Mouse (Mus musculus) forebrain, embryonic 13.5 days (tissue): ENCODE results near the gene Bmpr2. TPM values are rescaled to one million over a fixed set of nuclear protein-coding genes. Genes with fewer than 3 reads are reported as not detected.

Source experiments
- ATAC-seq: fragments of 200-750 bp; cut with Nextera tagmentation; 2 replicates; pipeline ENCODE4 v1.8.0; 2017
- H3K27ac ChIP-seq: fragments of 300-500 bp; sonication (generic); 2 replicates; pipeline ENCODE4 v1.5.1; 2015; ENCODE audit warnings: inconsistent platforms, mild to moderate bottlenecking, moderate library complexity
- H3K27me3 ChIP-seq: fragments of 300-500 bp; sonication (generic); 2 replicates; pipeline ENCODE4 v1.6.1; 2015; ENCODE audit warnings: mild to moderate bottlenecking, inconsistent platforms
- H3K36me3 ChIP-seq: fragments of 300-500 bp; sonication (generic); 2 replicates; pipeline ENCODE4 v1.6.1; 2015; ENCODE audit warnings: mild to moderate bottlenecking, inconsistent platforms; ENCODE audit not compliant: poor library complexity, severe bottlenecking
- H3K4me1 ChIP-seq: fragments of 300-500 bp; sonication (generic); 2 replicates; pipeline ENCODE4 v1.6.1; 2015; ENCODE audit warnings: inconsistent platforms
- H3K4me2 ChIP-seq: fragments of 300-500 bp; sonication (generic); 2 replicates; pipeline ENCODE4 v1.6.1; 2015; ENCODE audit warnings: inconsistent platforms, mild to moderate bottlenecking, moderate library complexity
- H3K4me3 ChIP-seq: fragments of 300-500 bp; sonication (generic); 2 replicates; pipeline ENCODE4 v1.5.1; 2015; ENCODE audit warnings: mild to moderate bottlenecking, inconsistent platforms
- H3K9ac ChIP-seq: fragments of 300-500 bp; sonication (generic); 2 replicates; pipeline ENCODE4 v1.6.1; 2015; ENCODE audit warnings: mild to moderate bottlenecking, inconsistent platforms
- H3K9me3 ChIP-seq: fragments of 300-500 bp; sonication (generic); replicated peaks from 2 replicates; pipeline ENCODE4 v1.6.1; 2016; ENCODE audit warnings: inconsistent platforms
- WGBS: fragments of 180-500 bp; shearing (Covaris S2); methylation state at CpG from one replicate; pipeline ENCODE4 v1.1.7; 2015; 5-methylcytosine and 5-hydroxymethylcytosine counted together
- polyA plus RNA-seq: library from polyadenylated mRNA; unstranded; fragments of >200 nt; fragmentation: Nextera tagmentation; extraction: Ambion mirVana; gene quantifications from 2 replicates; pipeline ENCODE4 v1.2.1, GENCODE M21; 2015

Bmpr2 gene
- polyA plus RNA-seq, 1 experiment from 2014 or later = 12.6 TPM

DNA sequence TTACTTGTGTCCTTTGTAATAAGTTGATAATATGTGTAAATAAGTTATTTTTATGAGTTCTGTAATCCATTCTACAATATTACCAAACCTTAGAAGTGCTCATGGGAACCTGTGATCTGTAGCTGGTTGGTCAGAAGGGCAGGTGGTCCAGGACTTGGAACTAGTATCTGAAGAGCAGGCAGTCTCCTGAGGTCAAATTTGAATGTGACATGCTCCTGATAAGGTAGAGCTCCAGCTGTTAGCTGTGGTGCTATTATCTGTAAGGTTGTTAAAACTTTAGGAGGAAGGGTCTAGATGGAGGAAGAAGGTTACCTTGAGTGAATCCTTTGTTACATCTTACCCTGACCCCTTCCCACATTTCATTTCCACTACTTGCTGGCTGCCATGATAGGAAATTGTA is 154.9 kb downstream of the Bmpr2 start:
- Histone ChIP-seq H3K36me3 (no peaks in the 10 kb centered on the region), H3K27ac (no peak overlapping the region), H3K27me3 (no peaks in the 10 kb centered on the region), H3K4me3 (no peak overlapping the region), H3K4me1 (peaks cover 26% of the 10 kb centered on the region), H3K9me3 (no peaks in the 10 kb centered on the region), H3K9ac (no peak overlapping the region), H3K4me2 (no peak overlapping the region)
- no peak for ATAC-seq

DNA sequence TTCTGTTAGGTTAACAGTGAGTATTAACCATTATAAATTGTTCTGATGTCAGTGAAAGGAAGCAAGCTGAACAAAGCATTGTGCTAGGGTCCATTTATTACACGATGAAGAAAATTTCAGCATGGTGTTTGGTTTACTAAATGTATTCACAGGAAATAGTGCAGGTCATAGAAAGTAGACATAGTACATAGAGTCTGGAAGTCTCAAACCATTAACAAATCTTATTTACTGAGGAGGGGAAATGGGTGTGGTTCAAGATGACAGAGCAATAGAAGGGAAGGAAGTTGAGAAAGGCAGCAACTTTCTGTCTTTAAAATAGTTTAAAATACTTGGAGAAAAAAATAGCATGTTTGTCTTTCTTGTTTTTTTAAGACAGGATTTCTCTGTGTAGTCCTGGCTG is 160.0 kb downstream of the Bmpr2 start:
- H3K4me1 ChIP-seq = peaks cover 5% of the 10 kb centered on the region; the same call in 1 of the 2 replicates
- 84% methylated on average over 1 of the region's 1 CpGs for WGBS
- H3K9me3 ChIP-seq = no peaks in the 10 kb centered on the region
- H3K4me2 ChIP-seq = no peak overlapping the region
- no peak overlapping the region for H3K9ac ChIP-seq
- no peak for ATAC-seq
- H3K27me3 ChIP-seq = no peaks in the 10 kb centered on the region
- no peaks in the 10 kb centered on the region for H3K36me3 ChIP-seq
- H3K27ac ChIP-seq = no peak overlapping the region
- H3K4me3 ChIP-seq = no peak overlapping the region

DNA sequence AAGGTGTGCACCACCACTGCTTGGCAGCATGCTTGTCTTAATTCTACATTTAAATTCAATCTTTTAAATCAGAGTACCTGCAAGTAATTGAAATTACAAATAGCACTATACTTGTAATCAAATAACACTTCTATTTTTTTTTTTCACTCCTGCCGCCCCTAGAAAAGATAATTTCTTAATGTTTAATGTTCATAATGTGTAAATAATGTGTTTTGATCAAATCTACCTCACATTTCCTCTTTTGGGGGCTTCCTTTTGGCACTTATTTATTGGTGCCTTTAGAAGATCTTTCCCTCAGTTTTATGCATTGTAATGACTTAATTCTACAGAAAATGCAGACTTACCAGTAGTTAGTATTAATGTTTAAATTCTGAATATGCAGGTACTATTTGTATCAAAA is 160.5 kb downstream of the Bmpr2 start:
- no peak overlapping the region for H3K4me3 ChIP-seq
- ATAC-seq = no peak
- WGBS = 88% methylated on average over 1 of the region's 1 CpGs
- no peak overlapping the region for H3K27ac ChIP-seq
- no peak overlapping the region for H3K9ac ChIP-seq
- H3K9me3 ChIP-seq = no peaks in the 10 kb centered on the region
- no peaks in the 10 kb centered on the region for H3K27me3 ChIP-seq
- H3K4me2 ChIP-seq = no peak overlapping the region
- peaks cover 5% of the 10 kb centered on the region; the same call in 1 of the 2 replicates for H3K4me1 ChIP-seq
- no peaks in the 10 kb centered on the region for H3K36me3 ChIP-seq

DNA sequence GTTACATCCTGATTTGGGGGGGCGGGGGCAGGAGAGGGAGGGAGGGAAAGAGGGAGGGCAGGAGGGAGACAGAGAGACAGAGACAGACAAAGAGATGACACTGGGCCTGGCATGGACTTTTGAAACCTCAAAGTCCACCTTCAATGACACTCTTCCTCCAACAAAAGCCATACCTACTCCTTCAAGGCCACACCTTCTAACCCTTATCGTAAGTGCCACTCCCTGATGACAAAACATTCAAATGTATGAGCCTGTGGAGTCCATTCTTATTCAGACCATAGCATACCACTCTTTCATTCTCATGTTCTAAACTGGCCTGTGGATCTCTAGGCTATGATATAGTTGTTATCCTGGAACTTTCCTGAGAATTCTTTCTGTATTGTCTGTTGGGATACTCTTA is 161.2 kb downstream of the Bmpr2 start:
- no peaks in the 10 kb centered on the region for H3K36me3 ChIP-seq
- no peaks in the 10 kb centered on the region for H3K27me3 ChIP-seq
- H3K9ac ChIP-seq = no peak overlapping the region
- no peak overlapping the region for H3K4me2 ChIP-seq
- H3K27ac ChIP-seq = no peak overlapping the region
- no peak overlapping the region for H3K4me3 ChIP-seq
- H3K4me1 ChIP-seq = peaks cover 5% of the 10 kb centered on the region; the same call in 1 of the 2 replicates
- ATAC-seq = no peak
- 92% methylated on average over 2 of the region's 2 CpGs for WGBS
- no peaks in the 10 kb centered on the region for H3K9me3 ChIP-seq

GRCm38 (mm10) chr1:59926021-59926672 is 162.9 kb downstream of the Bmpr2 start:
- no peak overlapping the region for H3K4me3 ChIP-seq
- H3K9me3 ChIP-seq = no peaks in the 10 kb centered on the region
- no peak for ATAC-seq
- H3K4me2 ChIP-seq = no peak overlapping the region
- 93% methylated on average over 3 of the region's 3 CpGs for WGBS
- no peaks in the 10 kb centered on the region for H3K36me3 ChIP-seq
- no peak overlapping the region for H3K27ac ChIP-seq
- no peak overlapping the region for H3K9ac ChIP-seq
- H3K4me1 ChIP-seq = peaks cover 5% of the 10 kb centered on the region; the same call in 1 of the 2 replicates
- H3K27me3 ChIP-seq = no peaks in the 10 kb centered on the region

GRCm38 (mm10) chr1:59927131-59927680 is 164.0 kb downstream of the Bmpr2 start:
- 86% methylated on average over 2 of the region's 2 CpGs for WGBS
- no peak for ATAC-seq

More at GRCm38 (mm10) chr1:59927131-59927680, 164.0 kb downstream of the Bmpr2 start:
- no peaks in the 10 kb centered on the region for H3K36me3 ChIP-seq
- no peak overlapping the region for H3K4me2 ChIP-seq
- no peak overlapping the region for H3K4me3 ChIP-seq
- no peak overlapping the region for H3K27ac ChIP-seq
- no peak overlapping the region for H3K9ac ChIP-seq
- peaks cover 5% of the 10 kb centered on the region; the same call in 1 of the 2 replicates for H3K4me1 ChIP-seq
- no peaks in the 10 kb centered on the region for H3K27me3 ChIP-seq
- H3K9me3 ChIP-seq = no peaks in the 10 kb centered on the region

Other genes starting within 250 kb of the Bmpr2 start
- gene Gm973, start 247.1 kb upstream of the Bmpr2 start, polyA plus RNA-seq = 3.0 and 5.1 TPM in 2 replicates
- gene Sumo1, start 92.6 kb upstream of the Bmpr2 start, polyA plus RNA-seq = 523 and 549 TPM in 2 replicates
- gene Nop58, start 78.4 kb upstream of the Bmpr2 start, polyA plus RNA-seq = 226 and 246 TPM in 2 replicates
- gene Fam117b, start 149.6 kb downstream of the Bmpr2 start, polyA plus RNA-seq = 15.7 and 16.6 TPM in 2 replicates